Mouse (Mus musculus) MEL (cell line): ENCODE measurements at regions not wholly inside any gene's neighbourhood (a gene's known extent, or its start where the extent isn't known, plus 50 kb on each side); places are given as distances from the start of the nearest gene placed in this dataset.

Experiments
- DNase-seq: peaks from one replicate; pipeline ENCODE4 v3.0.0; 2011; ENCODE audit warnings: low read depth, low spot score
- H3K27ac ChIP-seq: 2 replicates; pipeline ENCODE4 v1.5.1; 2012; ENCODE audit warnings: low read depth, mild to moderate bottlenecking, control low read depth, low read length, moderate library complexity; ENCODE audit not compliant: control insufficient read depth
- H3K27me3 ChIP-seq, 2 experiments: fragments of 150-350 bp in 1 of 2; sonication (generic) in 1 of 2; 2 replicates each; pipeline ENCODE4 v1.6.1; 2012; ENCODE audit warnings: low read length in 2 of 2, mild to moderate bottlenecking in 2 of 2, improper control_type of control experiment in 1 of 2, moderate library complexity in 1 of 2; ENCODE audit not compliant: insufficient read depth in 2 of 2, control insufficient read depth in 1 of 2
- H3K36me3 ChIP-seq, 2 experiments: 2 replicates each; pipeline ENCODE4 v1.6.1; 2012 to 2014; ENCODE audit warnings: low read length in 2 of 2, improper control_type of control experiment in 1 of 2, inconsistent platforms in 1 of 2, mild to moderate bottlenecking in 1 of 2; ENCODE audit not compliant: insufficient read depth in 2 of 2, control insufficient read depth in 1 of 2
- H3K4me1 ChIP-seq, 2 experiments: fragments of 150-350 bp in 1 of 2; sonication (generic) in 1 of 2; 2 replicates each; pipeline ENCODE4 v1.6.1; 2012; ENCODE audit warnings: low read length in 2 of 2, improper control_type of control experiment in 1 of 2, mild to moderate bottlenecking in 1 of 2; ENCODE audit not compliant: insufficient read depth in 2 of 2, control insufficient read depth in 1 of 2
- H3K4me3 ChIP-seq, 2 experiments: fragments of 150-350 bp in 1 of 2; sonication (generic) in 1 of 2; 2 replicates each; pipeline ENCODE4 v1.5.1; 2012; ENCODE audit warnings: low read depth in 2 of 2, low read length in 2 of 2, mild to moderate bottlenecking in 2 of 2, moderate library complexity in 2 of 2, control low read depth in 1 of 2, improper control_type of control experiment in 1 of 2; ENCODE audit not compliant: control insufficient read depth in 1 of 2, insufficient read depth in 1 of 2
- H3K79me2 ChIP-seq: 2 replicates; pipeline ENCODE4 v1.6.1; 2012; ENCODE audit warnings: mild to moderate bottlenecking, low read length, moderate library complexity; ENCODE audit not compliant: control insufficient read depth, poor library complexity, insufficient read depth
- H3K9ac ChIP-seq: 2 replicates; pipeline ENCODE4 v1.6.1; 2012; ENCODE audit warnings: low read depth, mild to moderate bottlenecking, control low read depth, low read length, moderate library complexity; ENCODE audit not compliant: control insufficient read depth, poor library complexity, severe bottlenecking
- H3K9me3 ChIP-seq: fragments of 150-350 bp; sonication (generic); replicated peaks from 2 replicates; pipeline ENCODE4 v1.6.1; 2012; ENCODE audit warnings: mild to moderate bottlenecking, low read length, improper control_type of control experiment, moderate library complexity; ENCODE audit not compliant: insufficient read depth
- CHD2 ChIP-seq: IDR thresholded peaks from 2 replicates; pipeline ENCODE4 v1.6.1; 2011; ENCODE audit warnings: low read length, improper control_type of control experiment
- CTCF ChIP-seq, 3 experiments: IDR thresholded peaks in 2 of 3; conservative IDR thresholded peaks in 1 of 3; 2 replicates each; pipeline ENCODE4 v1.5.1; 2011 to 2012; ENCODE audit warnings: low read length in 3 of 3, low read depth in 2 of 3, mild to moderate bottlenecking in 2 of 3, improper control_type of control experiment in 1 of 3, inconsistent platforms in 1 of 3, mixed read lengths in 1 of 3, moderate library complexity in 1 of 3; ENCODE audit not compliant: control insufficient read depth in 1 of 3, insufficient read depth in 1 of 3, poor library complexity in 1 of 3, severe bottlenecking in 1 of 3
- ETS1 ChIP-seq: IDR thresholded peaks from 2 replicates; pipeline ENCODE4 v1.6.1; 2012; ENCODE audit warnings: low read depth, mild to moderate bottlenecking, inconsistent platforms, low read length, improper control_type of control experiment, moderate library complexity
- HCFC1 ChIP-seq: IDR thresholded peaks from 2 replicates; pipeline ENCODE4 v1.6.1; 2012; ENCODE audit warnings: low read depth, mild to moderate bottlenecking, inconsistent platforms, low read length, improper control_type of control experiment, moderate library complexity
- JUND ChIP-seq: IDR thresholded peaks from 2 replicates; pipeline ENCODE4 v1.6.1; 2011; ENCODE audit warnings: low read depth, mild to moderate bottlenecking, improper control_type of control experiment, low read length
- MAFK ChIP-seq: IDR thresholded peaks from 2 replicates; pipeline ENCODE4 v1.6.1; 2011; ENCODE audit warnings: low read depth, mild to moderate bottlenecking, low read length, improper control_type of control experiment, borderline replicate concordance
- MAX ChIP-seq: IDR thresholded peaks from 2 replicates; pipeline ENCODE4 v1.6.1; 2011; ENCODE audit warnings: low read length, improper control_type of control experiment
- MAZ ChIP-seq: IDR thresholded peaks from 2 replicates; pipeline ENCODE4 v1.6.1; 2012; ENCODE audit warnings: low read depth, mild to moderate bottlenecking, inconsistent platforms, low read length, improper control_type of control experiment
- MEF2A ChIP-seq: IDR thresholded peaks from 2 replicates; pipeline ENCODE4 v1.6.1; 2014; ENCODE audit warnings: low read depth, mild to moderate bottlenecking, inconsistent platforms, low read length, improper control_type of control experiment; ENCODE audit not compliant: poor library complexity, insufficient replicate concordance, severe bottlenecking; ENCODE audit errors: extremely low read depth
- MYB ChIP-seq: IDR thresholded peaks from 2 replicates; pipeline ENCODE4 v1.6.1; 2011; ENCODE audit warnings: mild to moderate bottlenecking, low read depth, low read length, improper control_type of control experiment
- MYC ChIP-seq: IDR thresholded peaks from 2 replicates; pipeline ENCODE4 v1.6.1; 2011; ENCODE audit warnings: low read depth, mild to moderate bottlenecking, low read length, improper control_type of control experiment, moderate library complexity
- NELFE ChIP-seq: IDR thresholded peaks from 2 replicates; pipeline ENCODE4 v1.6.1; 2011; ENCODE audit warnings: low read depth, low read length, improper control_type of control experiment
- POLR2A ChIP-seq, 2 experiments: IDR thresholded peaks; 2 replicates each; pipeline ENCODE4 v1.6.1; 2011 to 2012; ENCODE audit warnings: low read length in 2 of 2, mild to moderate bottlenecking in 2 of 2, control low read depth in 1 of 2, improper control_type of control experiment in 1 of 2, low read depth in 1 of 2, moderate library complexity in 1 of 2; ENCODE audit not compliant: control insufficient read depth in 1 of 2, insufficient read depth in 1 of 2, poor library complexity in 1 of 2
- POLR2AphosphoS2 ChIP-seq: IDR thresholded peaks from 2 replicates; pipeline ENCODE4 v1.6.1; 2011; ENCODE audit warnings: low read length, improper control_type of control experiment
- POLR2AphosphoS5 ChIP-seq: IDR thresholded peaks from 2 replicates; pipeline ENCODE4 v1.6.1; 2012; ENCODE audit warnings: low read depth, borderline replicate concordance, mild to moderate bottlenecking, inconsistent platforms, low read length, moderate library complexity, mixed read lengths
- RAD21 ChIP-seq: IDR thresholded peaks from 2 replicates; pipeline ENCODE4 v1.6.1; 2011; ENCODE audit warnings: mild to moderate bottlenecking, low read depth, low read length, improper control_type of control experiment
- SIN3A ChIP-seq: IDR thresholded peaks from 2 replicates; pipeline ENCODE4 v1.6.1; 2012; ENCODE audit warnings: low read length, improper control_type of control experiment, inconsistent platforms
- SMC3 ChIP-seq: IDR thresholded peaks from 2 replicates; pipeline ENCODE4 v1.6.1; 2011; ENCODE audit warnings: low read depth, low read length, improper control_type of control experiment
- TAL1 ChIP-seq: IDR thresholded peaks from 2 replicates; pipeline ENCODE4 v1.6.1; 2012; ENCODE audit warnings: mild to moderate bottlenecking, inconsistent platforms, low read length, moderate library complexity, mixed read lengths
- USF1 ChIP-seq: IDR thresholded peaks from 2 replicates; pipeline ENCODE4 v1.6.1; 2014; ENCODE audit warnings: low read depth, mild to moderate bottlenecking, inconsistent platforms, low read length, improper control_type of control experiment, moderate library complexity
- USF2 ChIP-seq, 2 experiments: IDR thresholded peaks; 2 replicates each; pipeline ENCODE4 v1.6.1; 2011 to 2012; ENCODE audit warnings: improper control_type of control experiment in 2 of 2, low read length in 2 of 2, borderline replicate concordance in 1 of 2, inconsistent platforms in 1 of 2, low read depth in 1 of 2, mild to moderate bottlenecking in 1 of 2; ENCODE audit not compliant: insufficient read depth in 1 of 2
- ZC3H11A ChIP-seq: IDR thresholded peaks from 2 replicates; pipeline ENCODE4 v1.6.1; 2012; ENCODE audit warnings: low read depth, mild to moderate bottlenecking, inconsistent platforms, low read length, improper control_type of control experiment
- ZNF384 ChIP-seq: IDR thresholded peaks from 2 replicates; pipeline ENCODE4 v1.6.1; 2012; ENCODE audit warnings: low read depth, mild to moderate bottlenecking, inconsistent platforms, low read length, improper control_type of control experiment

DNA sequence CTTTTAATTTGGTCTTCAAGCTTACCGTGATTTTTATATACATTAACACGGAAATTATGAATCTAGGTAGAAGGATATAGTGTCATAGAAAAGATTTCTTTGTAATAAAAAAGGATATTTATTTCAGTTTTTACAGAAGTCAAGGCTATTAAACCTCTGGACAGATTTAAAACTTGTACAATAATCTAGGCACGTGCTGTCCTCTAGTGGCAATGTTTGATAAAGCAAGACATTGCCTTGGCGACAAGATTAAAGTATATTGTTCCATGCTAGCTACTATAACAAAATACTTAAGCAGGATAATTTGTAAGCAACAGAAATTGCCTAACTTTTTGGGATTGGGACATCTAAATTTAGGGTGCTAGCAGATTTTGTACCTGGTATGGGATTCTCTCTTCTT lies 133.8 kb upstream of the Agtr2 start (continued):
- no peak for TF ChIP-seq MAFK
- no peak for TF ChIP-seq MEF2A
- no peak for TF ChIP-seq POLR2A (IDR thresholded peaks at IDR 0.05; ENCODE audit: control insufficient read depth in 1 of 2, insufficient read depth in 1 of 2, low read depth in 1 of 2, low read length in 2 of 2, poor library complexity in 1 of 2)
- TF ChIP-seq RAD21, result peak; percentile 91
- TF ChIP-seq TAL1, result no peak
- TF ChIP-seq ZC3H11A, result peak; percentile 59
- TF ChIP-seq NELFE, result no peak
- no peak for TF ChIP-seq ZNF384
- no peak for TF ChIP-seq MYC
- no peak for TF ChIP-seq POLR2AphosphoS2
- no peak for TF ChIP-seq ETS1
- no peak for TF ChIP-seq MAX
- TF ChIP-seq POLR2AphosphoS5, result no peak
- TF ChIP-seq, all 39 proteins: peak for 4

DNA sequence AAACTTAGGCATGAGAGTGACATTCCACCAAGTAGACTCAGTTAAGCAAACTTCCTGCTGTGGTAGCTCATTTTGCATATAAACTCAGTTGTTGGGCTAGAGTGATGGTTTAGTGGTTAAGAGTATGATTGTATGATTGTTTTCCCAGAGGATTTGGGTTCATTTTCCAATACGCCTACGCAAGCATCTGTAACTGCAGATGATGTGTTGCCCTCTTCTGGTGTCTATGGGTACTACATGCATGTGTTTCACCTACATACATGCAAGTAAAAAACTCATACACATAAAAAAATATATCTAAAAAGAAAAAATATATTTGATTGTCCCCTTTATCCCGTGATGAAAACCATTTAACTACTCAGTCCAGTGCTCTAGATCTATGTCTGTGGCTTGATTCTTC lies 132.0 kb upstream of the Agtr2 start:
- H3K27ac ChIP-seq, result no peak overlapping the region
- no peak overlapping the region for H3K9ac ChIP-seq

More for the DNA sequence above, 132.0 kb upstream of the Agtr2 start:
- peak; percentile 60 for DNase-seq
- H3K4me3 ChIP-seq, result no peak overlapping the region
- H3K79me2 ChIP-seq, result no peaks in the 10 kb centered on the region
- no peaks in the 10 kb centered on the region for H3K36me3 ChIP-seq
- H3K27me3 ChIP-seq, result no peaks in the 10 kb centered on the region
- no peaks in the 10 kb centered on the region for H3K9me3 ChIP-seq
- no peaks in the 10 kb centered on the region for H3K4me1 ChIP-seq
- TF ChIP-seq USF1 (no peak), ETS1 (no peak), CTCF (IDR thresholded peaks at IDR 0.05 in 2 of 3, conservative IDR thresholded peaks at IDR 0.05 in 1 of 3; ENCODE audit: control insufficient read depth in 1 of 3, insufficient read depth in 1 of 3, low read depth in 2 of 3, low read length in 3 of 3, poor library complexity in 1 of 3, severe bottlenecking in 1 of 3) (peak; percentile 30 to 64 (median 42); a peak in 5 of 6 replicates), CHD2 (no peak), MYB (no peak), JUND (no peak), ZNF384 (no peak), MYC (no peak), USF2 (IDR thresholded peaks at IDR 0.05; ENCODE audit: borderline replicate concordance in 1 of 2, insufficient read depth in 1 of 2, low read depth in 1 of 2, low read length in 2 of 2) (no peak), SIN3A (no peak), HCFC1 (no peak), RAD21 (peak; percentile 15), SMC3 (peak; percentile 29), MAZ (no peak)
- TF ChIP-seq, all 39 proteins: peak for 3
